Mouse (Mus musculus) forebrain, postnatal 0 days (tissue): ENCODE data around the gene Btbd9. TPM values are rescaled to one million over a fixed set of nuclear protein-coding genes. Genes with fewer than 3 reads are reported as not detected.

Source experiments
- ATAC-seq: fragments of 200-750 bp; cut with Nextera tagmentation; 2 replicates; pipeline ENCODE4 v1.8.0; 2017; ENCODE audit warnings: mild to moderate bottlenecking, moderate library complexity
- DNase-seq: peaks from one replicate; pipeline ENCODE4 v3.0.0-alpha.2; 2015
- H3K27ac ChIP-seq: fragments of 300-500 bp; sonication (generic); 2 replicates; pipeline ENCODE4 v1.5.1; 2014; ENCODE audit warnings: low read depth, mild to moderate bottlenecking, antibody characterized with exemption, low read length, moderate library complexity, mixed read lengths
- H3K27me3 ChIP-seq: fragments of 300-500 bp; sonication (generic); 2 replicates; pipeline ENCODE4 v1.6.1; 2014; ENCODE audit warnings: mild to moderate bottlenecking, low read length, mixed read lengths; ENCODE audit not compliant: insufficient read depth
- H3K36me3 ChIP-seq: fragments of 300-500 bp; sonication (generic); 2 replicates; pipeline ENCODE4 v1.6.1; 2014; ENCODE audit warnings: mild to moderate bottlenecking, moderate library complexity; ENCODE audit not compliant: insufficient read depth
- H3K4me1 ChIP-seq: fragments of 300-500 bp; sonication (generic); 2 replicates; pipeline ENCODE4 v1.6.1; 2014; ENCODE audit warnings: antibody characterized with exemption; ENCODE audit not compliant: insufficient read depth
- H3K4me2 ChIP-seq: fragments of 300-500 bp; sonication (generic); 2 replicates; pipeline ENCODE4 v1.6.1; 2014; ENCODE audit warnings: low read depth, mild to moderate bottlenecking, moderate library complexity
- H3K4me3 ChIP-seq: fragments of 300-500 bp; sonication (generic); 2 replicates; pipeline ENCODE4 v1.5.1; 2014; ENCODE audit warnings: low read depth, low read length, mixed read lengths
- H3K9ac ChIP-seq: fragments of 300-500 bp; sonication (generic); 2 replicates; pipeline ENCODE4 v1.6.1; 2014; ENCODE audit warnings: mild to moderate bottlenecking
- H3K9me3 ChIP-seq: fragments of 300-500 bp; sonication (generic); 2 replicates; pipeline ENCODE4 v1.6.1; 2016; ENCODE audit warnings: low read length
- CTCF ChIP-seq: sonication (generic); IDR thresholded peaks from 2 replicates; pipeline ENCODE4 v1.5.1; 2016; ENCODE audit warnings: antibody characterized with exemption, control low read depth, low read depth
- WGBS: fragments of 180-500 bp; shearing (Covaris S2); extraction: QIAGEN DNeasy Blood & Tissue Kit; methylation state at CpG from one replicate; pipeline ENCODE4 v1.1.7; 2014; 5-methylcytosine and 5-hydroxymethylcytosine counted together
- polyA plus RNA-seq: library from polyadenylated mRNA; unstranded; fragments of >200 nt; fragmentation: Nextera tagmentation; extraction: Ambion mirVana; gene quantifications from 2 replicates; pipeline ENCODE4 v1.2.1, GENCODE M21; 2015
- total RNA-seq: library from RNA; depleted of rRNA; stranded (reverse); fragments of >200 nt; gene quantifications from 2 replicates; pipeline ENCODE4 v1.2.3, GENCODE M21; 2014

The Btbd9 gene
- total and polyA plus RNA-seq, 2 experiments from 2014 or later: 63.6 to 149 TPM

DNA sequence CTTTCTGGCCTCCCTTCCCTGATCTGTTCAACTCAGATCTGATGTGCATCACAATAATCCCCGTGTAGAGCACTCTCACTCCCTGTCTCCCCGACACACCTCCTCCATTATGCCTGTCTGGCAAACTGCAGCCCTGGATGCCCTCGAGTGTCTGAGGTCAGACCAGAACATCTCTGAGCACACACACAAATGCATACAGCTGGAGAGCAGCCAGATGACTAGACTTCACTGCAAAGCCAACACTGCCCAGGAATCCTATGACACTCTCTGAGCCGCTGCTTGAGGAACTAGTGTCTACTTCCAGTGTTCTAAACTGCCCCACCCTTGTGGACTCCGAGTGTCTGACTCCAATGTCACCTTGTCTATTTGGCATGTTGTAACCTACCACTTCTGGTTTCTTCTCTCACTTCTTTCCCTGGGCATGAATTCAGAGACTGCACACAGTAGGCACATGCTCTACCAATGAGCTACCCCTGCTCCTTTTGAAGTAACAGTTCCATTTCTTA, 112.0 kb downstream of the Btbd9 start:
- DNase-seq: no peak
- no peak for TF ChIP-seq CTCF

GRCm38 (mm10) chr17:30460727-30461349, 115.5 kb downstream of the Btbd9 start:
- no peak overlapping the region for H3K4me3 ChIP-seq
- 83% methylated on average over 2 of the region's 2 CpGs for WGBS
- no peak overlapping the region for H3K9ac ChIP-seq
- no peaks in the 10 kb centered on the region for H3K9me3 ChIP-seq
- no peak overlapping the region for H3K4me2 ChIP-seq
- no peaks in the 10 kb centered on the region for H3K27me3 ChIP-seq
- TF ChIP-seq CTCF: no peak
- peaks cover 29% of the 10 kb centered on the region for H3K4me1 ChIP-seq
- ATAC-seq (0 out of 2 replicates have a peak, but pooled peaks have one; percentile 25), DNase-seq (no peak)
- no peak overlapping the region for H3K27ac ChIP-seq
- no peaks in the 10 kb centered on the region for H3K36me3 ChIP-seq

More for the DNA sequence above, 112.0 kb downstream of the Btbd9 start:
- no peaks in the 10 kb centered on the region for H3K27me3 ChIP-seq
- WGBS: 59% methylated on average over 5 of the region's 5 CpGs
- no peaks in the 10 kb centered on the region for H3K9me3 ChIP-seq
- no peak overlapping the region for H3K27ac ChIP-seq
- no peaks in the 10 kb centered on the region for H3K36me3 ChIP-seq
- H3K4me3 ChIP-seq: no peak overlapping the region
- H3K4me1 ChIP-seq: peaks cover 19% of the 10 kb centered on the region
- no peak overlapping the region for H3K9ac ChIP-seq
- no peak overlapping the region for H3K4me2 ChIP-seq
- no peak for ATAC-seq

DNA sequence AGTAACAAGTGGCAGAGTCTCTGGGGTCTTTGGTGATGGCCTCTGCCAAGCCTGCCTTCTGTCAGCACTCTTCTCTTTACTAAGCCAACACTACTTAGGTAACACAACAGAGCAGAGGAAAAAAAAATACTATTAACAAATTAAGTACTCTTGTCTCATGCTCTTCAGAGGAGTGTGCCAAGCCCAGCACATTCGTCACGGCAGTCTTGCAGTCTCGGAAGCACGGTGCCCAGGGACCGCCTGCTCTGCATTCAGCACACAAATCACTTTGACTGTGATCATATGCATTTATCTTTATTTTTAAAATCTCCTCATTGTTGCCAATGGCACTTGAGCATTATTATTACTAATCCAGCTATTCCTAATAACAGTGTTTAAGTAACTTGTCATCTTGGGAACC, 116.6 kb downstream of the Btbd9 start:
- no peak for ATAC-seq
- H3K9ac ChIP-seq: no peak overlapping the region
- WGBS: 24% methylated on average over 5 of the region's 5 CpGs

DNA sequence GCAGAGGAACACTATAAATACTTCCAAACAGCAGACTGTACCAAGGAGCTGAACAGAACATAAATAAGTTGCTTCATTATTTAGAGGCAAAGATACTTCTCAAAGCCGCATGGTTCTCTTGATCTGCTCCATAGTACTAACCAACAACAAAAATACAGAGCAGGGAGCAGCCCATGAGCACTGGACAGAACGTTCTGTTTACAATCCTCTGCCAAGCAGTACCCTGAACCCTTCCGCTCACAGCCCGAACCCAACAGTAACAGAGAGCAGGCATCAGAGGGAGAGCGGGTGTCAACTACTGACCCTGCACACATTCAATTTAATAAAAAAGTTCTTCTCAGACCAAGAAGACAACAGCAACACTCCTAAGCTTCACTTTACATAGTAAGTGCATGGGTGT, 117.4 kb downstream of the Btbd9 start:
- TF ChIP-seq CTCF: no peak
- no peak overlapping the region for H3K27ac ChIP-seq
- whole genome bisulfite sequencing: 85% methylated on average over 5 of the region's 5 CpGs
- H3K36me3 ChIP-seq: no peaks in the 10 kb centered on the region
- no peak overlapping the region for H3K4me3 ChIP-seq
- no peaks in the 10 kb centered on the region for H3K27me3 ChIP-seq
- no peak for DNase-seq
- H3K9me3 ChIP-seq: no peaks in the 10 kb centered on the region
- H3K4me2 ChIP-seq: no peak overlapping the region
- no peak overlapping the region for H3K9ac ChIP-seq
- no peak for ATAC-seq
- H3K4me1 ChIP-seq: peaks cover 32% of the 10 kb centered on the region

More for the DNA sequence above, 116.6 kb downstream of the Btbd9 start:
- no peak for DNase-seq
- H3K36me3 ChIP-seq: no peaks in the 10 kb centered on the region
- peaks cover 29% of the 10 kb centered on the region for H3K4me1 ChIP-seq
- H3K27me3 ChIP-seq: no peaks in the 10 kb centered on the region
- H3K4me3 ChIP-seq: no peak overlapping the region
- no peak for TF ChIP-seq CTCF
- no peak overlapping the region for H3K27ac ChIP-seq
- no peak overlapping the region for H3K4me2 ChIP-seq
- no peaks in the 10 kb centered on the region for H3K9me3 ChIP-seq

DNA sequence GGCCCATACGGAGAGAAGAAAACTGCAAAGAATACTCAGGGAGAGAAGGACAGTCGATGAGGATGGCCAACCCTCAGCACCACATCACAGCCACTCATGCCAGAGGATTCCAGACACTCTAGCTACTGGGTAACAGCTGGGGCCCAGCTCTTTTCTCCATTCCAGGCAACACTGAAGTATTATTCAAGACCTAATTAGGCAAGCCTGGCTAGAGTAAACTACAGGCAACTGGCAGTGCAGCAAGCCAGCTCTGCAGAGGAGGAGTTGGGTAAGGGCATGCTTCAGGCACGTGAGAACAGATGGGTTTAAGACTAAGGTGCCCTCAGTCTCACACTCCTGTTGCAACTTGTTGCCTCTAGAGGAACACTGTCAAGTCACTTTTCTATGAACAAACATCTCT, 118.0 kb downstream of the Btbd9 start:
- H3K9ac ChIP-seq: no peak overlapping the region
- no peak overlapping the region for H3K4me3 ChIP-seq
- DNase-seq (no peak), ATAC-seq (peak; percentile 30; the same call in 1 of the 2 replicates)
- no peak overlapping the region for H3K4me2 ChIP-seq
- H3K27me3 ChIP-seq: no peaks in the 10 kb centered on the region
- WGBS: 58% methylated on average over 3 of the region's 3 CpGs
- TF ChIP-seq CTCF: no peak
- no peaks in the 10 kb centered on the region for H3K9me3 ChIP-seq
- no peak overlapping the region; the same call in 1 of the 2 replicates for H3K27ac ChIP-seq
- no peaks in the 10 kb centered on the region for H3K36me3 ChIP-seq
- peaks cover 32% of the 10 kb centered on the region for H3K4me1 ChIP-seq

- no peaks in the 10 kb centered on the region for H3K9me3 ChIP-seq
- H3K27me3 ChIP-seq: no peaks in the 10 kb centered on the region
- WGBS: 46% methylated on average over 7 of the region's 7 CpGs
- ATAC-seq (no peak), DNase-seq (no peak)
- no peak overlapping the region for H3K9ac ChIP-seq
- H3K4me3 ChIP-seq: no peak overlapping the region
- peaks cover 32% of the 10 kb centered on the region for H3K4me1 ChIP-seq
- no peak overlapping the region for H3K4me2 ChIP-seq
- TF ChIP-seq CTCF: no peak
- H3K27ac ChIP-seq: no peak overlapping the region
- H3K36me3 ChIP-seq: no peaks in the 10 kb centered on the region
Observed at GRCm38 (mm10) chr17:30457486-30457885, 118.8 kb downstream of the Btbd9 start.

- ATAC-seq: no peak
- WGBS: 67% methylated on average over 12 of the region's 12 CpGs
Observed at GRCm38 (mm10) chr17:30456293-30456692, 120.0 kb downstream of the Btbd9 start.

More at GRCm38 (mm10) chr17:30456293-30456692, 120.0 kb downstream of the Btbd9 start:
- no peak overlapping the region for H3K4me2 ChIP-seq
- no peaks in the 10 kb centered on the region for H3K27me3 ChIP-seq
- no peaks in the 10 kb centered on the region for H3K36me3 ChIP-seq
- TF ChIP-seq CTCF: no peak
- peaks cover 32% of the 10 kb centered on the region for H3K4me1 ChIP-seq
- no peak for DNase-seq
- no peak overlapping the region for H3K27ac ChIP-seq
- no peak overlapping the region for H3K4me3 ChIP-seq
- no peaks in the 10 kb centered on the region for H3K9me3 ChIP-seq
- H3K9ac ChIP-seq: no peak overlapping the region
